Mouse (Mus musculus) stomach, postnatal 0 days (tissue): ENCODE data around the gene Camsap1. TPM values are rescaled to one million over a fixed set of nuclear protein-coding genes. Genes with fewer than 3 reads are reported as not detected.

Source experiments
- ATAC-seq: fragments of 200-750 bp; cut with Nextera tagmentation; 2 replicates; pipeline ENCODE4 v1.8.0; 2017; ENCODE audit not compliant: low FRiP score, low TSS enrichment
- DNase-seq: peaks from one replicate; pipeline ENCODE4 v3.0.0-alpha.2; 2016; ENCODE audit warnings: low spot score
- H3K27ac ChIP-seq: fragments of 300-500 bp; sonication (generic); replicated peaks from 2 replicates; pipeline ENCODE4 v1.5.1; 2014; ENCODE audit warnings: mild to moderate bottlenecking, control low read depth
- H3K27me3 ChIP-seq: fragments of 300-500 bp; sonication (generic); 2 replicates; pipeline ENCODE4 v1.6.1; 2014; ENCODE audit warnings: low read length; ENCODE audit not compliant: control insufficient read depth, insufficient read depth
- H3K36me3 ChIP-seq: fragments of 300-500 bp; sonication (generic); 2 replicates; pipeline ENCODE4 v1.6.1; 2014; ENCODE audit warnings: low read length, mixed read lengths; ENCODE audit not compliant: control insufficient read depth, insufficient read depth
- H3K4me1 ChIP-seq: fragments of 300-500 bp; sonication (generic); replicated peaks from 2 replicates; pipeline ENCODE4 v1.6.1; 2014; ENCODE audit warnings: antibody characterized with exemption; ENCODE audit not compliant: control insufficient read depth, insufficient read depth
- H3K4me2 ChIP-seq: fragments of 300-500 bp; sonication (generic); replicated peaks from 2 replicates; pipeline ENCODE4 v1.6.1; 2014; ENCODE audit warnings: low read depth, mild to moderate bottlenecking, control low read depth, moderate library complexity
- H3K4me3 ChIP-seq: fragments of 300-500 bp; sonication (generic); 2 replicates; pipeline ENCODE4 v1.5.1; 2014; ENCODE audit warnings: low read depth, low read length, control low read depth
- H3K9ac ChIP-seq: fragments of 300-500 bp; sonication (generic); 2 replicates; pipeline ENCODE4 v1.6.1; 2014; ENCODE audit warnings: mild to moderate bottlenecking, low read length, control low read depth, mixed read lengths
- H3K9me3 ChIP-seq: fragments of 300-500 bp; sonication (generic); 2 replicates; pipeline ENCODE4 v1.6.1; 2016; ENCODE audit warnings: low read length; ENCODE audit not compliant: control insufficient read depth
- CTCF ChIP-seq: IDR thresholded peaks from 2 replicates; pipeline ENCODE4 v1.5.1; 2016; ENCODE audit warnings: antibody characterized with exemption, low read depth, mild to moderate bottlenecking, moderate library complexity
- EP300 ChIP-seq: optimal IDR thresholded peaks from 2 replicates; pipeline ENCODE3; 2016; ENCODE audit warnings: antibody characterized with exemption
- WGBS: fragments of 180-500 bp; shearing (Covaris S2); extraction: QIAGEN DNeasy Blood & Tissue Kit; methylation state at CpG from one replicate; pipeline ENCODE4 v1.1.7; 2014; 5-methylcytosine and 5-hydroxymethylcytosine counted together
- polyA plus RNA-seq: library from polyadenylated mRNA; unstranded; fragments of >200 nt; fragmentation: Nextera tagmentation; extraction: Ambion mirVana; gene quantifications from 2 replicates; pipeline ENCODE4 v1.2.1, GENCODE M21; 2015

Camsap1 gene
- polyA plus RNA-seq, 1 experiment from 2014 or later, result 6.5 TPM

DNA sequence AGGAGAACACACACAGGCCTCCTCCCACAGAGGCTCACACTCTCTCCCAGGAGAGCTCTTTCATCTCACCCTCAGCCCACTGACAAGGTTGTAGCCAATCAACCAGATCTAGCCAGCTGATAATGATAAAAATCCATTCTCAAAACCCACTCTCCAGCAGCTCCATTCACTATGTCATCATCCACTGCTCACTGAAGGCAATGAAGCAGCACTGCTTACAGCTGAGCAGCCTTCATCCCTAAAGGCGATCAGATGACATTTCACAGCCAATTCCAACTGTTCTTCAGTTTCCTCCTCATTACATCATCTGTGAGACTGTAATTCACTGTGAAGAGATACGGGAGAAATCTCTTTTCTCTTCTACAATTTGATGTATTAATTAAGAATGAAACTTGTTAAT is 39.3 kb downstream of the Camsap1 start:
- TF ChIP-seq EP300 (no peak), CTCF (no peak)
- DNase-seq (no peak), ATAC-seq (no peak)
- H3K4me1 ChIP-seq, result no peaks in the 10 kb centered on the region
- no peak overlapping the region for H3K4me3 ChIP-seq
- H3K4me2 ChIP-seq, result no peak overlapping the region
- H3K9ac ChIP-seq, result no peak overlapping the region
- no peak overlapping the region for H3K27ac ChIP-seq
- no peaks in the 10 kb centered on the region for H3K27me3 ChIP-seq
- peaks cover 22% of the 10 kb centered on the region for H3K36me3 ChIP-seq
- no peaks in the 10 kb centered on the region for H3K9me3 ChIP-seq
- 87% methylated on average over 2 of the region's 2 CpGs for WGBS

DNA sequence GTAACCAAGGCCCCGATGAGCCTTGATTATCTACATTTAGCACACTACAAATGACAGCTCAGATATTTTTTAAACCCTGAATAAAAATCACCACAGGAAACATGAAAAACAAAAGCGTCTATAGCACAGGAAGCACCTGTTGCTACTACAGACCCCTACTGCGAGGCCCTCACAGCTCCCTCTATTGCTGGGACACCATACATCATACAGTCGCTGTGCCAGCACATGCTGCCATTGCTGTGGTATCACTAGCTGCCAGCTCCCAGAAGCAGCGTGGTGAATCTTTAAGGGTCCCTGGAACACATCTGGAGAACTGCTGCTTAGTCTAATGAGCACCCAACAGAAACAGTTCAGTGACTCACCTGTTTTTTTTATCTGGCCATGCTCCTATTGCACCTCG is 42.6 kb downstream of the Camsap1 start:
- Histone ChIP-seq H3K27ac (no peak overlapping the region), H3K4me1 (no peaks in the 10 kb centered on the region), H3K9me3 (no peaks in the 10 kb centered on the region), H3K4me3 (no peak overlapping the region), H3K36me3 (peaks cover 28% of the 10 kb centered on the region), H3K9ac (no peak overlapping the region), H3K4me2 (no peak overlapping the region), H3K27me3 (no peaks in the 10 kb centered on the region)
- TF ChIP-seq CTCF (no peak), EP300 (no peak)
- WGBS, result 81% methylated on average over 6 of the region's 6 CpGs
- ATAC-seq (no peak), DNase-seq (no peak)

DNA sequence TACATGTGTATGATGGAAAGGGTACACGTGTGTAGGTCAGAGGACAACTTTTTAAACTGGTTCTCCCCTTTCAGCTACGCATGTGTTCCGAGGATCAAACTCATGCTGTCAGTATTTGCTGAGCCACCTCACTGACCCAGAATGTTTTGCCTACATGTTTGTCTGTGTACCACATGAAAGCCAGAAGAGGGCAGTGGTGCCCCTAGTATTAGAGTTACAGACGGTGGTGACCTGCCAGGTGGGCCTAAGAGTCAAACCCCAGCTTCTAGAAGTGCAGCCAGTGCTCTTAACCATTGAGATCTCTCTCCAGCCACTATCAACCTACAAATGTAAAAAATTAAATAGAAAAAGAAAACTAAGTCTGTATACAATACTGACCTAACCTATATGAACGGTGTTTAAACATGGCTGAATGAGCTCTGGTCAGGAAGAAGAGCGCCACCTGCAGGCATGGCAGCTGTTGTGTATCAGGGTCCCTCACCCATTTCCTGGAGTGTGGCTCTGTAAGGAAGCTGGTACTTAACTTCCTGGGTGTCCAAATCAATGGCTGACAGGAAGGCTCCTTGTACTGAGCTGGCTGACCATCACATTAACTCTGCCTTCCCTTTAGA is 51.7 kb downstream of the Camsap1 start:
- ATAC-seq (no peak), DNase-seq (peak; percentile 68)
- H3K4me2 ChIP-seq, result no peak overlapping the region
- H3K36me3 ChIP-seq, result peaks cover 20% of the 10 kb centered on the region
- H3K4me3 ChIP-seq, result no peak overlapping the region
- TF ChIP-seq CTCF, result peak; percentile 72
- no peak for TF ChIP-seq EP300
- H3K9me3 ChIP-seq, result no peaks in the 10 kb centered on the region
- H3K9ac ChIP-seq, result no peak overlapping the region
- H3K27ac ChIP-seq, result no peak overlapping the region
- WGBS, result 72% methylated on average over 6 of the region's 6 CpGs
- H3K4me1 ChIP-seq, result no peaks in the 10 kb centered on the region
- H3K27me3 ChIP-seq, result no peaks in the 10 kb centered on the region

DNA sequence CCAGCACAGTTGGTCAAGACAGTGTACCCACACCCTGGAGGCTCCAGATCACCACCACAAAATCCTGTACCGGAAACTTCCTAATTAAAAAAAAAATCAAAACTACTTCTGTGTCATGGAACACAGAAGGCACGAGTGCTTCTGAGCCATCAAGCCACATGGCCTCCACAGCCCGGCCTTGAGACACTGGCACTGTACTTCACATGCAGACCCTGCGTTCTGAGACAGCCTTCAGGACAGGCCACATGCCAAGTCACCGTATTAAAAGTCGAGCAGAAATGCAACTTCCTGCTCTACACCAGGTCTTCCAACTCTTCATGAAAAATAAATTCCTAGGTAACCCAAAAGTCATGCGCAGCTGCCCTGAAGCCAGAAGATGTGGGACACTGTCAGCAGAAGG is 55.3 kb downstream of the Camsap1 start:
- ATAC-seq (no peak), DNase-seq (no peak)
- no peak overlapping the region for H3K4me2 ChIP-seq
- no peak for TF ChIP-seq CTCF
- TF ChIP-seq EP300, result no peak
- no peaks in the 10 kb centered on the region for H3K9me3 ChIP-seq
- 91% methylated on average over 7 of the region's 7 CpGs for WGBS
- H3K27ac ChIP-seq, result no peak overlapping the region
- no peak overlapping the region for H3K4me3 ChIP-seq
- peaks cover 4% of the 10 kb centered on the region; the same call in 1 of the 2 replicates for H3K36me3 ChIP-seq
- H3K27me3 ChIP-seq, result no peaks in the 10 kb centered on the region
- no peak overlapping the region for H3K9ac ChIP-seq
- no peaks in the 10 kb centered on the region for H3K4me1 ChIP-seq

DNA sequence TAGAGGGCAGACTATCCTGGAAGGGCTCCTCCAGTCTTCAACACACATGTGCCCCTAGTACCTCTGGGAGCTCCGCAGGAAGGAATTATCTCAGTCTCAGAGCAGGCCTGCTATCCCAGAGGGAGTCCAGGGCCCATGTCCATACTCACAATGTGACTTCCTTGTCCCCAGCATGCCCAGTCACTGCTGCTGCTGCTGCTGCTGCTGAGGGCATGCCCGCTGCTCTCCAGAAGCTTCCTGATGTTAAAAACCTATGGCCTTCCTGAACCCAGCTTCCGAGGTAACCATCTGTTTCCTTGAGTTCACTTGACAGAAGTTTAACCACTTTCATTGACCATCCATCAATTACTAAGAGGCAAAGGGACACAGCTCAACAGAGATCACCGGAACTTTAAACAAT is 58.1 kb downstream of the Camsap1 start:
- no peak overlapping the region for H3K27ac ChIP-seq
- DNase-seq, result no peak
- H3K9me3 ChIP-seq, result no peaks in the 10 kb centered on the region
- no peaks in the 10 kb centered on the region for H3K4me1 ChIP-seq
- H3K9ac ChIP-seq, result no peak overlapping the region
- 72% methylated on average over 4 of the region's 4 CpGs for WGBS
- no peak for ATAC-seq
- no peak overlapping the region for H3K4me3 ChIP-seq
- H3K27me3 ChIP-seq, result no peaks in the 10 kb centered on the region
- no peak overlapping the region for H3K4me2 ChIP-seq
- TF ChIP-seq CTCF (no peak), EP300 (no peak)
- H3K36me3 ChIP-seq, result peaks cover 2% of the 10 kb centered on the region; the same call in 1 of the 2 replicates

DNA sequence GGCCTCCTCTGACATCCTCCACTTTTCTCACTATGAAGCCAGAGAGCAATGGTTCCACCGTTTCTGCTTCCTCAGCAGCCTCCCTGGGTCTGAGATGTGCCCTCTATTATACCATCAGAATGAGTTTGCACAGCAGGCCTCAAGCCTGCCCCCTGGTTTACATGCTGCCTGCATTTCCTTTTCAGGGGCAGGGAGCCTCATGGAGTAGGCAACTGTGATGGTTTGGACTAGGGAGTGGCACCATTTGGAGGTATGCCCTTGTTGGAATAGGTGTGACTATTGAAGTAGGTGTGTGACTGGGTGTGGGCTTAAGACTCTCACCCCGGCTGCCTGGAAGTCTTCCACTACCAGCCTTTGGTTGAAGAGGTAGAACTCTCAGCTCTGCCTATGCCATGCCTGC is 59.3 kb downstream of the Camsap1 start:
- ATAC-seq (peak; percentile 75), DNase-seq (peak; percentile 38)
- no peak overlapping the region for H3K4me3 ChIP-seq
- H3K36me3 ChIP-seq, result peaks cover 2% of the 10 kb centered on the region; the same call in 1 of the 2 replicates
- H3K9me3 ChIP-seq, result no peaks in the 10 kb centered on the region
- no peak overlapping the region for H3K4me2 ChIP-seq
- no peak overlapping the region for H3K9ac ChIP-seq
- TF ChIP-seq EP300 (no peak), CTCF (peak; percentile 52)
- no peaks in the 10 kb centered on the region for H3K4me1 ChIP-seq
- no peak overlapping the region for H3K27ac ChIP-seq
- H3K27me3 ChIP-seq, result no peaks in the 10 kb centered on the region
- WGBS, result 61% methylated on average over 2 of the region's 2 CpGs
